In the genomic region with DNA sequence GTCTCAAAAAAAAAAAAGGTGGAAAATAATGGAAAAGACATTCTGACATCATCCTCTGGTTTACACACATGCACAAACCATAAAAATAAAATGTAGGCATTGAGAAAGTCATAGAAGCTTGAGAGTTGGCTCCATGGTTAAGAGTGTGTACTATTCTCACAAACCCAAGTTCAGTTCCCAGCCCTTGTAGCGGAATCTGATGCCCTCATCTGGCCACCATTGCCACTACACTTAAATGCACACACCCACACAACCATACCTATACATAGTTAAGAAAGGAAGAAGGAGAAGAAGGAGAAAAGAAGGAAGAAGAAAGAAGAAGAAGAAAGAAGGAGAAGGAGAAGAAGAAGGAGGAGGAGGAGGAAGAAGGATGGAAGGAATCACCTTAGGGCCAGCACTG, we compare ENCODE assay signal across 21 mouse cellular contexts.
DNase-seq lines count a peak whose midpoint lies in the region; ATAC-seq and TF ChIP-seq lines count a peak whose summit lies in the region.
"Had no signal": no experiment of that assay in that cellular context is flagged by ENCODE, and none has a peak within 500 bp of the region (broad histone marks: within the 10 kb centered on the region; RNA-seq: fewer than 3 reads in every experiment).

No protein-coding gene starts in this region.

- H3K4me2 ChIP-seq in forebrain, postnatal 0 days (ENCODE audit: low read depth) = no peak overlapping the region
- H3K4me2 ChIP-seq in liver, embryonic 12.5 days = no peak overlapping the region
- H3K4me2 ChIP-seq in hindbrain, embryonic 11.5 days (replicated peaks; ENCODE audit: low read depth, low read length) = no peak overlapping the region
- H3K4me2 ChIP-seq: heart, embryonic 13.5 days; lung, embryonic 15.5 days; neural tube, embryonic 15.5 days had no signal

- no peaks in the 10 kb centered on the region for H3K9me3 ChIP-seq in forebrain, postnatal 0 days (ENCODE audit: low read length)
- H3K9me3 ChIP-seq in forebrain, embryonic 10.5 days = no peaks in the 10 kb centered on the region
- no peaks in the 10 kb centered on the region for H3K9me3 ChIP-seq in liver, embryonic 12.5 days (replicated peaks)
- no peaks in the 10 kb centered on the region for H3K9me3 ChIP-seq in ES-Bruce4 (replicated peaks; ENCODE audit: control insufficient read depth, insufficient read depth, low read length, poor library complexity, severe bottlenecking)
- H3K9me3 ChIP-seq in hindbrain, embryonic 11.5 days (ENCODE audit: control insufficient read depth, low read length) = no peaks in the 10 kb centered on the region
- H3K9me3 ChIP-seq: embryonic facial prominence, embryonic 10.5 days; heart, embryonic 13.5 days; lung, embryonic 15.5 days; neural tube, embryonic 15.5 days had no signal

- no peaks in the 10 kb centered on the region for H3K36me3 ChIP-seq in forebrain, postnatal 0 days (ENCODE audit: insufficient read depth)
- H3K36me3 ChIP-seq in forebrain, embryonic 10.5 days (replicated peaks) = 0 out of 2 replicates have a peak, but pooled peaks cover 3% of the 10 kb centered on the region
- H3K36me3 ChIP-seq in liver, adult 2 months (ENCODE audit: control insufficient read depth, insufficient read depth, low read length) = 0 out of 2 replicates have a peak, but pooled peaks cover 4% of the 10 kb centered on the region
- no peaks in the 10 kb centered on the region for H3K36me3 ChIP-seq in liver, embryonic 12.5 days
- no peaks in the 10 kb centered on the region for H3K36me3 ChIP-seq in ES-Bruce4 (ENCODE audit: control insufficient read depth, insufficient read depth, low read length, poor library complexity, severe bottlenecking)
- H3K36me3 ChIP-seq in hindbrain, embryonic 11.5 days (ENCODE audit: control insufficient read depth, insufficient read depth, low read length) = no peaks in the 10 kb centered on the region
- H3K36me3 ChIP-seq: heart, embryonic 13.5 days; lung, embryonic 15.5 days; neural tube, embryonic 15.5 days had no signal

- H3K4me3 ChIP-seq in forebrain, postnatal 0 days (ENCODE audit: low read depth, low read length) = no peak overlapping the region
- no peak overlapping the region for H3K4me3 ChIP-seq in forebrain, embryonic 10.5 days
- no peak overlapping the region for H3K4me3 ChIP-seq in liver, adult 2 months (ENCODE audit: insufficient read depth, low read depth, low read length)
- no peak overlapping the region for H3K4me3 ChIP-seq in liver, embryonic 12.5 days
- H3K4me3 ChIP-seq in ES-Bruce4 (ENCODE audit: low read depth, low read length) = no peak overlapping the region
- H3K4me3 ChIP-seq in cortical plate, adult 2 months (ENCODE audit: insufficient read depth, low read length) = no peak overlapping the region
- H3K4me3 ChIP-seq in hindbrain, embryonic 11.5 days (ENCODE audit: low read depth, low read length) = no peak overlapping the region
- no peak overlapping the region for H3K4me3 ChIP-seq in cerebellum, adult 2 months (replicated peaks; ENCODE audit: insufficient read depth, low read depth, low read length)
- H3K4me3 ChIP-seq: embryonic facial prominence, embryonic 10.5 days; heart, embryonic 13.5 days; lung, embryonic 15.5 days; myocyte; neural tube, embryonic 15.5 days had no signal

- no peak overlapping the region for H3K27ac ChIP-seq in forebrain, postnatal 0 days (ENCODE audit: low read depth, low read length)
- H3K27ac ChIP-seq in forebrain, embryonic 10.5 days = no peak overlapping the region
- H3K27ac ChIP-seq in liver, adult 2 months (replicated peaks; ENCODE audit: insufficient read depth, low read depth, low read length) = no peak overlapping the region
- no peak overlapping the region for H3K27ac ChIP-seq in liver, embryonic 12.5 days
- no peak overlapping the region for H3K27ac ChIP-seq in ES-Bruce4 (ENCODE audit: insufficient read depth, low read length)
- H3K27ac ChIP-seq in cortical plate, adult 2 months (ENCODE audit: insufficient read depth, low read length) = no peak overlapping the region
- H3K27ac ChIP-seq in hindbrain, embryonic 11.5 days (ENCODE audit: low read depth, low read length) = no peak overlapping the region
- no peak overlapping the region for H3K27ac ChIP-seq in cerebellum, adult 2 months (ENCODE audit: insufficient read depth, low read length)
- H3K27ac ChIP-seq: embryonic facial prominence, embryonic 10.5 days; heart, embryonic 13.5 days; lung, embryonic 15.5 days; neural tube, embryonic 15.5 days had no signal

- no peak for TF ChIP-seq EP300 in ES-Bruce4 (IDR thresholded peaks at IDR 0.05; ENCODE audit: insufficient read depth, low read depth, low read length)

- no peaks in the 10 kb centered on the region for H3K4me1 ChIP-seq in forebrain, postnatal 0 days (ENCODE audit: insufficient read depth)
- H3K4me1 ChIP-seq in forebrain, embryonic 10.5 days = peaks cover 10% of the 10 kb centered on the region
- H3K4me1 ChIP-seq in liver, adult 2 months (ENCODE audit: control insufficient read depth, insufficient read depth, low read length) = peaks cover 10% of the 10 kb centered on the region
- no peaks in the 10 kb centered on the region for H3K4me1 ChIP-seq in liver, embryonic 12.5 days
- peaks cover 3% of the 10 kb centered on the region for H3K4me1 ChIP-seq in ES-Bruce4 (ENCODE audit: control insufficient read depth, insufficient read depth, low read length)
- H3K4me1 ChIP-seq in cortical plate, adult 2 months (ENCODE audit: control insufficient read depth, insufficient read depth, low read length) = peaks cover 2% of the 10 kb centered on the region; the same call in 1 of the 2 replicates
- H3K4me1 ChIP-seq in hindbrain, embryonic 11.5 days (replicated peaks; ENCODE audit: control insufficient read depth, insufficient read depth, low read length) = no peaks in the 10 kb centered on the region
- H3K4me1 ChIP-seq in cerebellum, adult 2 months (ENCODE audit: control insufficient read depth, insufficient read depth, low read length) = no peaks in the 10 kb centered on the region
- H3K4me1 ChIP-seq: neural tube, embryonic 15.5 days had no signal

- no peaks in the 10 kb centered on the region for H3K79me2 ChIP-seq in liver, adult 2 months (ENCODE audit: control insufficient read depth, insufficient read depth, low read length)

- no peak for DNase-seq in forebrain, postnatal 0 days
- no peak for DNase-seq in forebrain, embryonic 10.5 days (ENCODE audit: extremely low spot score, low spot score)
- DNase-seq in liver, adult 2 months (ENCODE audit: extremely low read depth, low read depth, low spot score) = peak; percentile 21
- no peak for DNase-seq in hindbrain, embryonic 11.5 days (ENCODE audit: low spot score)
- DNase-seq in cerebellum, adult 2 months = no peak
- DNase-seq: adrenal gland, postnatal 14 days; cerebellum, postnatal 25 days; heart, postnatal 4 days; kidney, postnatal 10 days; midbrain, embryonic 14.5 days; right cerebral cortex, postnatal 4 days; thymus, adult 18-20 months had no signal

- no peak for TF ChIP-seq POLR2A in liver, adult 2 months (IDR thresholded peaks at IDR 0.05; ENCODE audit: extremely low read depth, insufficient read depth, low read length)
- TF ChIP-seq POLR2A in ES-Bruce4 (IDR thresholded peaks at IDR 0.05; ENCODE audit: insufficient read depth, low read length) = no peak
- no peak for TF ChIP-seq POLR2A in cortical plate, adult 2 months (IDR thresholded peaks at IDR 0.05; ENCODE audit: extremely low read depth, insufficient read depth, low read length)
- TF ChIP-seq POLR2A in cerebellum, adult 2 months (IDR thresholded peaks at IDR 0.05; ENCODE audit: borderline replicate concordance, insufficient read depth, low read length) = no peak

- TF ChIP-seq CTCF in forebrain, postnatal 0 days (IDR thresholded peaks at IDR 0.05; ENCODE audit: low read depth) = peak; percentile 8; the same call in 1 of the 2 replicates
- peak; percentile 32; the same call in 1 of the 2 replicates for TF ChIP-seq CTCF in liver, adult 2 months (IDR thresholded peaks at IDR 0.05; ENCODE audit: low read depth, low read length)
- peak; percentile 22 for TF ChIP-seq CTCF in ES-Bruce4 (IDR thresholded peaks at IDR 0.05; ENCODE audit: low read depth, low read length)
- TF ChIP-seq CTCF in cortical plate, adult 2 months (IDR thresholded peaks at IDR 0.05; ENCODE audit: extremely low read depth, insufficient read depth, low read length) = peak; percentile 43; the same call in 1 of the 2 replicates
- no peak for TF ChIP-seq CTCF in cerebellum, adult 2 months (IDR thresholded peaks at IDR 0.05; ENCODE audit: borderline replicate concordance, insufficient read depth, low read depth, low read length)

- no peak for ATAC-seq in forebrain, postnatal 0 days
- no peak for ATAC-seq in liver, embryonic 12.5 days
- ATAC-seq in hindbrain, embryonic 11.5 days (ENCODE audit: low FRiP score) = no peak
- ATAC-seq: forebrain, embryonic 14.5 days had no signal

- no peak overlapping the region for H3K9ac ChIP-seq in forebrain, postnatal 0 days
- H3K9ac ChIP-seq in liver, adult 2 months (ENCODE audit: low read depth, low read length) = no peak overlapping the region
- no peak overlapping the region for H3K9ac ChIP-seq in liver, embryonic 12.5 days
- no peak overlapping the region for H3K9ac ChIP-seq in ES-Bruce4 (ENCODE audit: low read depth, poor library complexity, severe bottlenecking)
- no peak overlapping the region for H3K9ac ChIP-seq in hindbrain, embryonic 11.5 days (ENCODE audit: low read depth, low read length)
- H3K9ac ChIP-seq: heart, embryonic 13.5 days; lung, embryonic 15.5 days; neural tube, embryonic 15.5 days had no signal

- H3K27me3 ChIP-seq in forebrain, postnatal 0 days (ENCODE audit: insufficient read depth, low read length) = no peaks in the 10 kb centered on the region
- H3K27me3 ChIP-seq in forebrain, embryonic 10.5 days (ENCODE audit: poor library complexity, severe bottlenecking) = no peaks in the 10 kb centered on the region
- no peaks in the 10 kb centered on the region for H3K27me3 ChIP-seq in liver, adult 2 months (ENCODE audit: control insufficient read depth, insufficient read depth, low read length)
- no peaks in the 10 kb centered on the region for H3K27me3 ChIP-seq in liver, embryonic 12.5 days (replicated peaks)
- H3K27me3 ChIP-seq in ES-Bruce4 (ENCODE audit: control insufficient read depth, insufficient read depth, low read length, poor library complexity, severe bottlenecking) = no peaks in the 10 kb centered on the region
- no peaks in the 10 kb centered on the region for H3K27me3 ChIP-seq in hindbrain, embryonic 11.5 days (ENCODE audit: control insufficient read depth, insufficient read depth, low read length)
- H3K27me3 ChIP-seq in cerebellum, adult 2 months (ENCODE audit: control insufficient read depth, insufficient read depth, low read length) = no peaks in the 10 kb centered on the region
- H3K27me3 ChIP-seq: heart, embryonic 13.5 days; lung, embryonic 15.5 days; neural tube, embryonic 15.5 days had no signal

- WGBS in forebrain, postnatal 0 days = 93% methylated on average over 1 of the region's 1 CpGs
- 93% methylated on average over 1 of the region's 1 CpGs for WGBS in forebrain, embryonic 10.5 days
- WGBS in liver, adult 2 months = 100% methylated on average over 1 of the region's 1 CpGs
- 63% methylated on average over 1 of the region's 1 CpGs for WGBS in liver, embryonic 12.5 days (ENCODE audit: insufficient replicate concordance)
- WGBS in hindbrain, embryonic 11.5 days = 86% methylated on average over 1 of the region's 1 CpGs
- WGBS in cerebellum, adult 2 months = 100% methylated on average over 1 of the region's 1 CpGs
